Mouse (Mus musculus) midbrain, postnatal 0 days (tissue): ENCODE results near the gene Mt3. TPM values are rescaled to one million over a fixed set of nuclear protein-coding genes. Genes with fewer than 3 reads are reported as not detected.

ENCODE experiments used
- ATAC-seq: fragments of 200-750 bp; cut with Nextera tagmentation; 2 replicates; pipeline ENCODE4 v1.8.0; 2017; ENCODE audit warnings: moderate number of reproducible peaks, mild to moderate bottlenecking, moderate TSS enrichment, moderate library complexity; ENCODE audit not compliant: low FRiP score
- DNase-seq: peaks from one replicate; pipeline ENCODE4 v3.0.0-alpha.2; 2015; ENCODE audit warnings: low spot score
- H3K27ac ChIP-seq: fragments of 300-500 bp; sonication (generic); 2 replicates; pipeline ENCODE4 v1.5.1; 2014; ENCODE audit warnings: low read depth, mild to moderate bottlenecking, low read length, mixed read lengths
- H3K27me3 ChIP-seq: fragments of 300-500 bp; sonication (generic); 2 replicates; pipeline ENCODE4 v1.6.1; 2014; ENCODE audit warnings: low read length, control low read depth, mixed read lengths; ENCODE audit not compliant: insufficient read depth
- H3K36me3 ChIP-seq: fragments of 300-500 bp; sonication (generic); 2 replicates; pipeline ENCODE4 v1.6.1; 2014; ENCODE audit warnings: low read length, control low read depth, mixed read lengths; ENCODE audit not compliant: insufficient read depth
- H3K4me1 ChIP-seq: fragments of 300-500 bp; sonication (generic); 2 replicates; pipeline ENCODE4 v1.6.1; 2014; ENCODE audit warnings: mild to moderate bottlenecking, control low read depth, antibody characterized with exemption, low read length, mixed read lengths; ENCODE audit not compliant: insufficient read depth
- H3K4me2 ChIP-seq: fragments of 300-500 bp; sonication (generic); 2 replicates; pipeline ENCODE4 v1.6.1; 2014; ENCODE audit warnings: low read depth, mild to moderate bottlenecking, low read length, mixed read lengths; ENCODE audit not compliant: poor library complexity, severe bottlenecking
- H3K4me3 ChIP-seq: fragments of 300-500 bp; sonication (generic); 2 replicates; pipeline ENCODE4 v1.5.1; 2014; ENCODE audit warnings: low read depth, mild to moderate bottlenecking, low read length, moderate library complexity
- H3K9ac ChIP-seq: fragments of 300-500 bp; sonication (generic); replicated peaks from 2 replicates; pipeline ENCODE4 v1.6.1; 2014; ENCODE audit warnings: mild to moderate bottlenecking, low read length, moderate library complexity, mixed read lengths; ENCODE audit not compliant: poor library complexity, severe bottlenecking
- H3K9me3 ChIP-seq: fragments of 300-500 bp; sonication (generic); 2 replicates; pipeline ENCODE4 v1.6.1; 2016; ENCODE audit warnings: low read length, control low read depth
- CTCF ChIP-seq: IDR thresholded peaks from 2 replicates; pipeline ENCODE4 v1.5.1; 2016; ENCODE audit warnings: antibody characterized with exemption, mild to moderate bottlenecking
- WGBS: fragments of 180-500 bp; shearing (Covaris S2); extraction: QIAGEN DNeasy Blood & Tissue Kit; methylation state at CpG from one replicate; pipeline ENCODE4 v1.1.7; 2014; 5-methylcytosine and 5-hydroxymethylcytosine counted together
- polyA plus RNA-seq: library from polyadenylated mRNA; unstranded; fragments of >200 nt; fragmentation: Nextera tagmentation; extraction: Ambion mirVana; gene quantifications from 2 replicates; pipeline ENCODE4 v1.2.1, GENCODE M21; 2015
- total RNA-seq: library from RNA; depleted of rRNA; stranded (reverse); fragments of >200 nt; gene quantifications from 2 replicates; pipeline ENCODE4 v1.2.3, GENCODE M21; 2014; rRNA removed

Mt3 gene
- total RNA-seq (571 and 599 TPM in 2 replicates), polyA plus RNA-seq (314 and 354 TPM in 2 replicates)

DNA sequence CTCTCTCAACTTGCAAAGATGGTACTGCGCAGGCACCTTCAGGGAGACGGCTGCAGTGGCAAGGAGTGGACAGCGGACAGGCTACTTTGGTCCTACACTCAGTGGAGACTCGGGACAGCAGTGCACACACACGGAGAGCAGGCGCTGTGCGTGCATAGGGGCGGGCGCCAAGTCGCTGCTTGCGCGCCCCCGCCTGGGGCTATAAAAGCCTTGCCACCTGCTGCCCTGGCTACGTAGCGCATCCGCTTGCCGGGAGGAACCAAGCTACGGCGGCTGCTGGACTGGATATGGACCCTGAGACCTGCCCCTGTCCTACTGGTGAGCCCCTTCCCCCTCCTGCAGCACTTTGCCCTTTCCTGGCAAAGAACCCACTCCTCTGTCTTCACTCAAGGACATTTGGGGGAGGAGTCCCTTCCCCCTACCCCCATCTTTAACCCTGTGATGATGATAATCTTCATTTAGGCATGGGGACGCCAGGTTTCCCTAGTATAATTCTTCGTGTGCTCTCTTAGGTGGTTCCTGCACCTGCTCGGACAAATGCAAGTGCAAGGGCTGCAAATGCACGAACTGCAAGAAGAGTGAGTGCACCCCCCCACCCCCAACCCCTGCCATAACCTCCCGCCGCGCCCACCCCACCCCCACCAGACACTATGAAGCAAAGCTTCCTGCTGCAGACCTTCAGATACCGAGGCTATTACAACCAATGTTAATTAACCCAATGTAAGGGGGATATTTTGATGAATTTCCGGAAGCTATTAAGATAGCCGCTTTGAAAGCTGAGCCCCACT is at the start of gene Mt3:
Mt3 (plus strand) TSS at position 95 of the 788 bp plus-strand sequence.
- H3K4me3 ChIP-seq, result peak within 1 kb of the TSS; percentile 51
- H3K36me3 ChIP-seq, result no peaks in the 10 kb centered on the region
- 1% methylated on average over 29 of the region's 29 CpGs for WGBS
- peak within 1 kb of the TSS; percentile 77 for H3K4me2 ChIP-seq
- H3K27ac ChIP-seq, result peak within 1 kb of the TSS; percentile 71
- no peaks in the 10 kb centered on the region for H3K4me1 ChIP-seq
- ATAC-seq, result peak; percentile 86
- TF ChIP-seq CTCF, result peak; percentile 55
- DNase-seq, result peak; percentile 89
- no peaks in the 10 kb centered on the region for H3K27me3 ChIP-seq
- peak within 1 kb of the TSS; percentile 73 for H3K9ac ChIP-seq
- no peaks in the 10 kb centered on the region for H3K9me3 ChIP-seq

DNA sequence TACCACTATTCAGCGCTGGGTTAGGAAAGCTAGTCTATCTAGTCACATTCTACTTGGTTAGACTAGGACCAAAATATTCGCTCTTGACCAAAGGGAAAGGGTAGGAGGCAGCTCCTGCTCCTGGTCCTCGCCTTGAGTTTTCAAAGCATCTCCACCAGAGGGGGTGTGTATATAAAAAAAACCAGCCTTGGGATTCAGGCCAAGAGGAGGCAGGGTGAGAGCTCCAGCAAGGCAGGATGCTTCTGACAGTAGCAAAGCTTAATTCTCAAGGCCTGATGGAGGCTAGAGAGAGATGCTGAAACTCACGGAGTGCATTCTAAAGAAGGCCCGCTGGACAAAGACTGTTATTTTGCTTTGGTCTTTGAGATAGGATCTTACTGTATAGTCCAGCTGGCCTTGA is 48.3 kb upstream of the Mt3 start:
- no peaks in the 10 kb centered on the region for H3K9me3 ChIP-seq
- H3K36me3 ChIP-seq, result no peaks in the 10 kb centered on the region
- DNase-seq (peak; percentile 50), ATAC-seq (no peak)
- 55% methylated on average over 5 of the region's 5 CpGs for WGBS
- H3K4me1 ChIP-seq, result no peaks in the 10 kb centered on the region
- no peak overlapping the region for H3K9ac ChIP-seq
- peak; percentile 46 for TF ChIP-seq CTCF
- H3K27me3 ChIP-seq, result no peaks in the 10 kb centered on the region
- H3K27ac ChIP-seq, result no peak overlapping the region
- no peak overlapping the region for H3K4me2 ChIP-seq
- no peak overlapping the region for H3K4me3 ChIP-seq

DNA sequence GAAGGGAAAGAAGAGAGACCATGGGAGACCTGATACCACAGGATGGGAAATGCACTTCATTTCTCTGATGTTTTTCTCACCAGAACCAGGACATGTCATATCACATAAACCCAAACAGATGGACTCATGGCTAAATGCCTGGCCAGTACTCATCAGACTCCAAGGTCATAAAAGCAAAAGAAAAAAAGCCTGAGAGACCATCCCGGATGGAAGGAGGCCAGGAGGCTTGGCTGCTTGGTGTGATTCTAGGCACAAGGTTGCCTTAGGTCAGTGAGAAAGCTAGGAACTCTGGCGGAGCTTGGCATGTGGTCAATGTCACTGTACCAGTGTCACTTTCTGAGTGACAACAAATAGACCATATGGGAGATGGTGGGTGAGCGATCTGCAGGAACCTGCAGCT is 44.5 kb upstream of the Mt3 start:
- Histone ChIP-seq H3K4me1 (no peaks in the 10 kb centered on the region), H3K27ac (no peak overlapping the region), H3K27me3 (no peaks in the 10 kb centered on the region), H3K9me3 (no peaks in the 10 kb centered on the region), H3K4me3 (no peak overlapping the region), H3K9ac (no peak overlapping the region), H3K36me3 (no peaks in the 10 kb centered on the region), H3K4me2 (no peak overlapping the region)
- 85% methylated on average over 3 of the region's 3 CpGs for WGBS
- ATAC-seq (no peak), DNase-seq (peak; percentile 1)
- TF ChIP-seq CTCF, result no peak

DNA sequence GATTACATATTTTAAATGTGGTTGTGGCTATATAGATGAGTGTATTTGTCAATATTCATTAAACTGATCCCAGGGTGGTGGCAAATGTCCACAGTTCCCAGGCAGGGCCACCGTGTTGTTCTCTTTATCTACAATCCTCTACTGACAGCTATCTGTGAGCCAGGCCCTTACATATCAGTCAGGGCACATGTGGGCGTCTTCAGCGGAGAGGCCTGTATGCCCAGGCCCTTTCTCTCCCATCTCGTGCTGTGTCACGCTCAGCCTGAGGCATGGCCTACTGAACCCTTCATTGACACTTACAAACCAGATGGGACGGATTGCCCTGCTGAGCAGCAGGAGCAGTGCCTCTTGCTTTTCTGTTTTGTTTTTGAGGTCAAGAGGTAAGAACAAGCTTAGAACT is 43.0 kb upstream of the Mt3 start:
- ATAC-seq, result no peak
- 80% methylated on average over 6 of the region's 6 CpGs for WGBS
- no peaks in the 10 kb centered on the region for H3K27me3 ChIP-seq

DNA sequence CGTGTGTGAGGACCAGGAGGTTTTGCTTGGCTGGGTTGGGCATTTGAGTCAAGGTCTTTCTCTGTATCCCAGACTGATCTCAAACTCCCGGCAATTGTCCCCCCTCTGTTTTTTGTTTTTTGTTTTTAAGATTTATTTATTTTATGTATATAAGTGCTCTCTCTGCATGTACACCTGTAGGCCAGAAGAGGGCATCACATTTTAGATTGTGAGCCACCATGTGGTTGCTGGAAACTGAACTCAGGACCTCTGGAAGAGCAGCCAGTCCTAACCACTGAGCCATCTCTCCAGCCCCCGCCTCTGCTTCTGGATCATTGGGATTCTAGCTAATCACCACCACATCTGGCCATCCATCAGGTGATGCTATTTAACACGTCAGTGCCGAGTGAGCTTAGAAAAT is 42.6 kb upstream of the Mt3 start:
- Histone ChIP-seq H3K9ac (no peak overlapping the region), H3K4me2 (no peak overlapping the region), H3K27ac (no peak overlapping the region), H3K4me3 (no peak overlapping the region), H3K4me1 (no peaks in the 10 kb centered on the region), H3K36me3 (no peaks in the 10 kb centered on the region), H3K27me3 (no peaks in the 10 kb centered on the region), H3K9me3 (no peaks in the 10 kb centered on the region)
- TF ChIP-seq CTCF, result peak; percentile 28
- DNase-seq (no peak), ATAC-seq (no peak)
- WGBS, result 80% methylated on average over 5 of the region's 5 CpGs

More for the DNA sequence above, 43.0 kb upstream of the Mt3 start:
- Histone ChIP-seq H3K36me3 (no peaks in the 10 kb centered on the region), H3K9me3 (no peaks in the 10 kb centered on the region), H3K27ac (no peak overlapping the region), H3K4me1 (no peaks in the 10 kb centered on the region), H3K4me2 (no peak overlapping the region), H3K9ac (no peak overlapping the region), H3K4me3 (no peak overlapping the region)
- TF ChIP-seq CTCF, result no peak
- DNase-seq, result no peak

DNA sequence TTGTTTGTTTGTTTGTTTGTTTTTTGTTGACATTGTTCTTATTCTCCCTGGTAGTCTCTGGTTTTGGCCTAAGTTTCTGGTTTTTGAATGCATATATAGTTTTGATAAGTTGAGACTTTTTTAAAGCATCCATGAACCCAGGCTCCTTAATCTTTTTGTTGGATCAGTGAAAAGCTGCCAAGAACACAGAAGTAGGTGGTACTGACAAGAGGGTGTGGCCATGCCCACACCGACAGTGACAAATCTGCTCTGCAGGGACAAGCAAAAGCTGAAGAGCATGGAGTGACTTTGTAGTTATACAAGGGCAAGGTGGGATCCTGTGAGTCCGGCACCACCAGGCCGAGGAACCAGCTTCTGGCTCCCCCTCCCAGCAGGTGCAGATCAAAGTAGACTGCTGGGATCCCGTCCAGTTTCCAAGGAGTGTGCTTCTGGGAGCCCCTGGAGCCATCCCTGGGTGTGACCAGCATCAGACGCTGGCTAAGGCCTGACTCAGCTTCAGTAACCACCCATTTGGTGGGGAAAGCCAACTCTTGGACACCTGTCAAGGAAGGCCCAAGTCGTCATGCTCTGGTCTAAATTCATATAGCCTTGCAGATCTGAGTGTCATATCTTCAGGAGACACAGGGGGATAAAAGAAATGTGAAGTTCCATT is 41.8 kb upstream of the Mt3 start:
- H3K4me2 ChIP-seq, result no peak overlapping the region

More for the DNA sequence above, 41.8 kb upstream of the Mt3 start:
- Histone ChIP-seq H3K27me3 (no peaks in the 10 kb centered on the region), H3K27ac (no peak overlapping the region), H3K4me3 (no peak overlapping the region), H3K36me3 (no peaks in the 10 kb centered on the region), H3K4me1 (no peaks in the 10 kb centered on the region), H3K9ac (no peak overlapping the region), H3K9me3 (no peaks in the 10 kb centered on the region)
- ATAC-seq (no peak), DNase-seq (no peak)
- 60% methylated on average over 6 of the region's 6 CpGs for WGBS
- no peak for TF ChIP-seq CTCF
